Mouse (Mus musculus) heart, adult 2 months (tissue): Measurements from ENCODE around the gene Psen1. TPM values are rescaled to one million over a fixed set of nuclear protein-coding genes. Genes with fewer than 3 reads are reported as not detected.
A peak's percentile ranks its signal among the peaks of the same experiment; 100 is the strongest.

ENCODE experiments used
- DNase-seq, 2 experiments: peaks; one replicate each; pipeline ENCODE4 v3.0.0; 2021
- H3K27ac ChIP-seq: fragments of 200-600 bp; 2 replicates; pipeline ENCODE4 v1.8.1; 2022
- H3K27me3 ChIP-seq: fragments of 200-500 bp; 2 replicates; pipeline ENCODE4 v1.6.1; 2012; ENCODE audit warnings: mild to moderate bottlenecking, low read length, inconsistent platforms, mixed read lengths; ENCODE audit not compliant: control insufficient read depth, insufficient read depth
- H3K36me3 ChIP-seq: fragments of 200-500 bp; 2 replicates; pipeline ENCODE4 v1.6.1; 2012; ENCODE audit warnings: low read length, inconsistent platforms; ENCODE audit not compliant: control insufficient read depth, insufficient read depth
- H3K4me1 ChIP-seq: fragments of 200-500 bp; 2 replicates; pipeline ENCODE4 v1.6.1; 2011; ENCODE audit warnings: low read length; ENCODE audit not compliant: control insufficient read depth, insufficient read depth
- H3K4me3 ChIP-seq: fragments of 200-600 bp; 2 replicates; pipeline ENCODE4 v1.8.1; 2022
- H3K79me2 ChIP-seq: fragments of 200-500 bp; replicated peaks from 2 replicates; pipeline ENCODE4 v1.6.1; 2012; ENCODE audit warnings: mild to moderate bottlenecking, inconsistent platforms, low read length, moderate library complexity, mixed read lengths; ENCODE audit not compliant: control insufficient read depth, insufficient read depth
- H3K9ac ChIP-seq: fragments of 200-500 bp; 2 replicates; pipeline ENCODE4 v1.6.1; 2012; ENCODE audit warnings: low read depth, mild to moderate bottlenecking, control low read depth, inconsistent platforms, low read length, mixed read lengths
- CTCF ChIP-seq: fragments of 200-600 bp; IDR thresholded peaks from 2 replicates; pipeline ENCODE4 v1.8.1; 2022; ENCODE audit warnings: antibody characterized with exemption, mild to moderate bottlenecking, moderate library complexity
- EP300 ChIP-seq: fragments of 200-500 bp; IDR thresholded peaks from 2 replicates; pipeline ENCODE4 v1.6.1; 2011; ENCODE audit warnings: low read depth, low read length, control low read depth; ENCODE audit not compliant: insufficient read depth
- POLR2A ChIP-seq: fragments of 200-500 bp; IDR thresholded peaks from 2 replicates; pipeline ENCODE4 v1.6.1; 2011; ENCODE audit warnings: mild to moderate bottlenecking, low read depth, low read length, control low read depth; ENCODE audit not compliant: insufficient read depth
- WGBS: fragments of 180-500 bp; shearing (Covaris S2); methylation state at CpG from one replicate; pipeline ENCODE4 v1.1.7; 2018; 5-methylcytosine and 5-hydroxymethylcytosine counted together
- intact Hi-C: fragments of 180-260 bp; cut with DNase I; formaldehyde crosslinking; loops from one replicate; pipeline ENCODE4 v1.15.1; 2025
- polyA plus RNA-seq: library from polyadenylated mRNA; depleted of rRNA; stranded (reverse); fragments of >200 nt; gene quantifications from 2 replicates; pipeline ENCODE4 v1.2.3, GENCODE M21; 2012
- total RNA-seq, 2 experiments: library from RNA; stranded (reverse); gene quantifications; 2 replicates each; pipeline ENCODE4 v1.2.3; 2021

Psen1 gene
- total and polyA plus RNA-seq, 3 experiments, result 16.8 to 38.0 (median 35.1) TPM

- Histone ChIP-seq H3K4me1 (no peaks in the 10 kb centered on the region), H3K4me3 (no peak overlapping the region), H3K27me3 (no peaks in the 10 kb centered on the region), H3K79me2 (peaks cover 6% of the 10 kb centered on the region), H3K9ac (no peak overlapping the region), H3K27ac (no peak overlapping the region), H3K36me3 (no peaks in the 10 kb centered on the region)
- TF ChIP-seq POLR2A (no peak), CTCF (no peak), EP300 (no peak)
- 92% methylated on average over 7 of the region's 7 CpGs for WGBS
- intact Hi-C loops, result no loop called here
- DNase-seq, result no peak
Observed at GRCm38 (mm10) chr12:83701608-83702007, 13.7 kb downstream of the Psen1 start.

GRCm38 (mm10) chr12:83702796-83703195 lies 14.8 kb downstream of the Psen1 start:
- H3K27ac ChIP-seq, result no peak overlapping the region
- no peaks in the 10 kb centered on the region for H3K4me1 ChIP-seq
- no peaks in the 10 kb centered on the region for H3K36me3 ChIP-seq
- H3K27me3 ChIP-seq, result no peaks in the 10 kb centered on the region
- no peak for TF ChIP-seq CTCF
- no peak for TF ChIP-seq POLR2A
- no peak for TF ChIP-seq EP300
- no peak overlapping the region for H3K4me3 ChIP-seq
- H3K9ac ChIP-seq, result no peak overlapping the region
- DNase-seq, result no peak
- H3K79me2 ChIP-seq, result peaks cover 4% of the 10 kb centered on the region
- intact Hi-C loops, result no loop called here
- 84% methylated on average over 4 of the region's 4 CpGs for WGBS

GRCm38 (mm10) chr12:83706951-83707350 lies 19.0 kb downstream of the Psen1 start:
- Histone ChIP-seq H3K4me3 (no peak overlapping the region), H3K4me1 (no peaks in the 10 kb centered on the region), H3K36me3 (no peaks in the 10 kb centered on the region), H3K27ac (no peak overlapping the region), H3K79me2 (peaks cover 3% of the 10 kb centered on the region), H3K27me3 (no peaks in the 10 kb centered on the region), H3K9ac (no peak overlapping the region)
- WGBS, result 87% methylated on average over 4 of the region's 4 CpGs
- TF ChIP-seq EP300 (no peak), CTCF (no peak), POLR2A (no peak)
- intact Hi-C loops, result no loop called here
- no peak for DNase-seq

DNA sequence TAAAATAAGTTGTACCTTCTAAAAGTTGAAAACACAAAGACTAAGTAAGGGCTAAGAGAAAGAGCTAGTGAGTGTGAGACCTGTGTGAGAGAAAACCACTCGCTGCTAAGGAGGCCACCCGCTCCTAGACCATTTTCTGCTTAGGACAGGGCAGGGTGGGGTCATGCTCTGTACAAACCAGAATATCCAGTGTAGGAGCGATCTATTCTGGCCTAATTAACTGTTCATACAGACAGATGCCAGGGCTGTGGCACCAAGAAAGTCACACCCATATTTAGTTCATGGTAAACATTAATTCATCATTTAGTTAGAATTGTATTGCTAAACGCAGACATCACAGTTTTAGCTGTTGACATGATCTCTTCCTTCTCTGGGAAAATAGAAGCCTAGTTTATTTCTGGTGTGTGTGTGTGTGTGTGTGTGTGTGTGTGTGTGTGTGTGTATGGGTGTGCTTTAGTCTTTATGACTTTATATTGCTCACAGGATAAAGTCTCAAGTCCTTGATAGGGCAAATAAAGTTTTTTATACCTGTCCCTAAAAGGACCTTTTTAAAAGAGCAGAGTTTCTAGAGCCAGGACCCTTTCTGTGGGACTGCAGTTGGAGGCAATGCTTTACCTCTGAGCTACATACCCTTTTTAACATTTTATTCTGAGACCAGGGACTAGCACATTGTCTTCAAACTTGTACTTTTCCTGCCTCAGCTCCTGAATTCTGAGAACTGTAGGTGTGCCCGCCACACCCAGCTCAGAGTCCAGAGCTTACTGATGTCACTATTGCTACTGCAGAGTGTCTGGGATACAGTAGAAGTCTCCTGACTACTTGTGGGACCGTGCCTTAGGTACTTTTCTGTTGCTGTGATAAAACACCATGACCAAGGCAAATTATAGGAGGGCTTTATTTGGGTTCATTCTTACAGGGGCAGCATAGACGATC lies 20.5 kb downstream of the Psen1 start:
- Histone ChIP-seq H3K27ac (no peak overlapping the region), H3K9ac (no peak overlapping the region), H3K4me3 (no peak overlapping the region), H3K36me3 (no peaks in the 10 kb centered on the region), H3K4me1 (no peaks in the 10 kb centered on the region), H3K27me3 (no peaks in the 10 kb centered on the region), H3K79me2 (peaks cover 3% of the 10 kb centered on the region)
- no peak for DNase-seq
- intact Hi-C loops, result no loop called here
- 81% methylated on average over 7 of the region's 7 CpGs for WGBS
- TF ChIP-seq POLR2A (no peak), EP300 (no peak), CTCF (no peak)

DNA sequence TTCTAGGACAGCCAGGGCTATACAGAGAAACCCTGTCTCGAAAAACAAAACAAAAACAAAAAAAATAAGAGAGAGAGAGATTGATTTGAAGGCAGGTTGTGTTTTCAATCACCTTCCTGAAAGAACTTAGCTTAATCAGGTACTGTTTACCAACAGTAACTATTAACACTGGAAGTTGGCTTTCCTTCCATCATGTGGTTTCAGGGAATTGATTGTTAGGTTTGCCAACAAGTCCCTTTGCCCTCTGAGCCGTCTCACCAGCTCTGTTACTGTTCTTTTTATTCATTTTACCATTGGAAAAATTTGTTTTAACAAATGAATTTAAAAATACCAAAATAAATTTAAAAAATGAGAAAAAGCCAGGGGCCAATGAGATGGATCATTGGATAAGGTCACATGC lies 22.0 kb downstream of the Psen1 start:
- Histone ChIP-seq H3K36me3 (no peaks in the 10 kb centered on the region), H3K9ac (no peak overlapping the region), H3K27me3 (no peaks in the 10 kb centered on the region), H3K27ac (no peak overlapping the region), H3K4me3 (no peak overlapping the region), H3K4me1 (no peaks in the 10 kb centered on the region), H3K79me2 (peaks cover under 1% of the 10 kb centered on the region; the same call in 1 of the 2 replicates)
- TF ChIP-seq EP300 (no peak), POLR2A (no peak), CTCF (no peak)
- WGBS, result 80% methylated on average over 2 of the region's 2 CpGs
- no peak for DNase-seq
- intact Hi-C loops, result loop anchor here (5.0 to 10.0 kb wide), 2 partner anchors 325 to 352 kb away; partner anchors contain the start of genes Acot4 and Gm49366

GRCm38 (mm10) chr12:83713749-83714148 lies 25.8 kb downstream of the Psen1 start:
- Histone ChIP-seq H3K79me2 (no peaks in the 10 kb centered on the region; the same call in 1 of the 2 replicates), H3K27me3 (no peaks in the 10 kb centered on the region), H3K27ac (no peak overlapping the region), H3K9ac (no peak overlapping the region), H3K4me1 (peaks cover 6% of the 10 kb centered on the region), H3K4me3 (no peak overlapping the region), H3K36me3 (no peaks in the 10 kb centered on the region)
- WGBS, result 40% methylated on average over 2 of the region's 2 CpGs
- intact Hi-C loops, result loop anchor here (1.0 to 10.0 kb wide), 4 partner anchors 58 to 349 kb away; partner anchors contain the start of genes Acot4 and Gm49366
- TF ChIP-seq CTCF (peak; percentile 90), POLR2A (no peak)
- DNase-seq, result no peak
